Mouse (Mus musculus): ENCODE data around the gene Fn3krp. TPM values are rescaled to one million over a fixed set of nuclear protein-coding genes. Genes with fewer than 3 reads are reported as not detected.

The Fn3krp gene
- polyA plus RNA-seq, 1 experiment from 2014 or later = 7.5 TPM

- Histone ChIP-seq H3K79me2 (ENCODE audit: inconsistent target) (no peaks in the 10 kb centered on the region; the same call in 1 of the 2 replicates), H3K36me3 (ENCODE audit: inconsistent target) (peaks cover 16% of the 10 kb centered on the region), H3K4me3 (ENCODE audit: inconsistent target) (no peak overlapping the region), H3K27ac (no peak overlapping the region)
- 66% methylated on average over 15 of the region's 15 CpGs for WGBS (ENCODE audit: missing documents)
Measured at GRCm38 (mm10) chr11:121479476-121480203, 58.4 kb downstream of the Fn3krp start.

Other genes with a start within 250 kb of the Fn3krp start
- gene Hexdc, start 217.0 kb upstream of the Fn3krp start, polyA plus RNA-seq (2018) = 3.2 to 5.5 TPM (median 4.4 TPM) in 3 replicates
- gene Ogfod3, start 216.7 kb upstream of the Fn3krp start, polyA plus RNA-seq (2018) = 8.1 to 12.7 TPM (median 12.5 TPM) in 3 replicates
- 46.9 to 74.0 TPM (median 67.5 TPM) in 3 replicates for gene Cybc1, start 192.1 kb upstream of the Fn3krp start, polyA plus RNA-seq (2018)
- 6.9 to 20.7 TPM (median 17.3 TPM) in 3 replicates for gene Narf, start 184.1 kb upstream of the Fn3krp start, polyA plus RNA-seq (2018)
- 20.0 to 26.9 TPM (median 20.9 TPM) in 3 replicates for gene Foxk2, start 161.4 kb upstream of the Fn3krp start, polyA plus RNA-seq (2018)
- 44.7 to 56.4 TPM (median 51.3 TPM) in 3 replicates for gene Wdr45b, start 67.0 kb upstream of the Fn3krp start, polyA plus RNA-seq (2018)
- gene Rab40b, start 33.1 kb upstream of the Fn3krp start, polyA plus RNA-seq (2018) = not detected in 3 replicates
- 0.03 to 0.57 TPM in 2 of 3 replicates, not detected in the other for gene Fn3k, start 13.5 kb downstream of the Fn3krp start, polyA plus RNA-seq (2018)
- 32.9 to 38.6 TPM (median 36.1 TPM) in 3 replicates for gene Tbcd, start 30.5 kb downstream of the Fn3krp start, polyA plus RNA-seq (2018)
- 0.07 TPM in 1 of 3 replicates, not detected in the others for gene Zfp750, start 97.9 kb downstream of the Fn3krp start, polyA plus RNA-seq (2018)

Data from macrophage (primary cell).